Mouse (Mus musculus) forebrain, embryonic 11.5 days (tissue): ENCODE measurements at regions not wholly inside any gene's neighbourhood (a gene's known extent, or its start where the extent isn't known, plus 50 kb on each side); places are given as distances from the start of the nearest gene placed in this dataset.

ENCODE experiments used
- ATAC-seq: fragments of 200-750 bp; cut with Nextera tagmentation; replicated peaks from 2 replicates; pipeline ENCODE4 v1.8.0; 2017; ENCODE audit warnings: moderate TSS enrichment; ENCODE audit not compliant: low FRiP score
- DNase-seq: peaks from one replicate; pipeline ENCODE4 v3.0.0-alpha.2; 2017; ENCODE audit warnings: low spot score
- H3K27ac ChIP-seq: fragments of 300-500 bp; sonication (generic); 2 replicates; pipeline ENCODE4 v1.5.1; 2014; ENCODE audit warnings: low read depth, low read length
- H3K27me3 ChIP-seq: fragments of 300-500 bp; sonication (generic); 2 replicates; pipeline ENCODE4 v1.6.1; 2014; ENCODE audit warnings: mild to moderate bottlenecking, low read length, mixed read lengths; ENCODE audit not compliant: control insufficient read depth, insufficient read depth
- H3K36me3 ChIP-seq: fragments of 300-500 bp; sonication (generic); 2 replicates; pipeline ENCODE4 v1.6.1; 2014; ENCODE audit warnings: mild to moderate bottlenecking, low read length, moderate library complexity, mixed read lengths; ENCODE audit not compliant: control insufficient read depth, insufficient read depth
- H3K4me1 ChIP-seq: fragments of 300-500 bp; sonication (generic); replicated peaks from 2 replicates; pipeline ENCODE4 v1.6.1; 2014; ENCODE audit warnings: low read length, mixed read lengths; ENCODE audit not compliant: control insufficient read depth, insufficient read depth
- H3K4me2 ChIP-seq: fragments of 300-500 bp; sonication (generic); 2 replicates; pipeline ENCODE4 v1.6.1; 2014; ENCODE audit warnings: low read depth, mild to moderate bottlenecking, low read length, moderate library complexity, mixed read lengths; ENCODE audit not compliant: severe bottlenecking
- H3K4me3 ChIP-seq: fragments of 300-500 bp; sonication (generic); 2 replicates; pipeline ENCODE4 v1.5.1; 2014; ENCODE audit warnings: low read depth, low read length
- H3K9ac ChIP-seq: fragments of 300-500 bp; sonication (generic); 2 replicates; pipeline ENCODE4 v1.6.1; 2014; ENCODE audit warnings: low read length
- H3K9me3 ChIP-seq: fragments of 300-500 bp; sonication (generic); 2 replicates; pipeline ENCODE4 v1.6.1; 2016; ENCODE audit warnings: low read length, mixed read lengths; ENCODE audit not compliant: control insufficient read depth
- WGBS: fragments of 180-500 bp; shearing (Covaris S2); extraction: QIAGEN DNeasy Blood & Tissue Kit; methylation state at CpG from one replicate; pipeline ENCODE4 v1.1.7; 2014; 5-methylcytosine and 5-hydroxymethylcytosine counted together

DNA sequence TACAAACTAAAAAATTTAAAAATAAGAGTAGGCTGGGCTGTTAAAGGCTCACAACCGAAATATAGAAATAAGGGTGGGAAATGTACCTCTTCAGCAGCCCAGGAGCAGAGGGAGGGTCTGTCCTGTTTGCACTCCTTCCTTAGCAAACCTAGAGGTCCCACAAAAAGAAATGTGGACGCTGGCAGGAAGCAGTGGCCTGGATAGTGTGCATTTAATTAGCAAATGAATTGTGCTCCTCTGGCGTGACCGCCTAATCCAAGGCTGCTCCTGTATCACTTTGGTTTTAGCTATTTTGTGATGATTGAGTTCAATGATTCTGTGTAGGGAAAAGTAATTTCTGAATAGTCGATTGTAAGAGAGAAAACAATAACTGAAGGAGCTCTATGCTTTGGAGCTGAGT is 141.1 kb upstream of the Tbca start:
- Histone ChIP-seq H3K9me3 (no peaks in the 10 kb centered on the region), H3K4me1 (peaks cover 4% of the 10 kb centered on the region; the same call in 1 of the 2 replicates), H3K4me2 (no peak overlapping the region), H3K36me3 (no peaks in the 10 kb centered on the region), H3K4me3 (no peak overlapping the region), H3K9ac (no peak overlapping the region), H3K27me3 (peaks cover 9% of the 10 kb centered on the region), H3K27ac (no peak overlapping the region)
- WGBS: 23% methylated on average over 5 of the region's 5 CpGs
- DNase-seq (no peak), ATAC-seq (no peak)

DNA sequence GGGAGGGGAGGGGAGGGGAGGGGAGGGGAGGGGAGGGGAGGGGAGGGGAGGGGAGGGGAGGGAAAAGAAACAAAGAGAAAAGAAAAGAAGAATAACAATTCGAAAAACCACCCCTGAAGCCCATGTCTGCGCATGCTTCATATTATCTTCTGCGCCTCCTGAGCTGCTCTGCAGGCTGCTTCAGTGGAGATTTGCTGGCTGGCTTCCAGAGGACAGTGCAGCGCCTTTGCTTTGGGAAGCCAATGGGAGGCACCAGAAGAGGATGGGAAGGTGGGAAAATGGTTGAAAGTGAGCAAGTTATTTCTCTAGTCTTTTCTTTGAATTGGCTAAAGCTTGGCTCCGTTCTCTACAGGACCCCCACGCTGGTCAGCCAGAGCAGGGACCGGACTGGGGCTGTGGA is 137.8 kb upstream of the Tbca start:
- H3K4me2 ChIP-seq: no peak overlapping the region
- H3K36me3 ChIP-seq: no peaks in the 10 kb centered on the region
- 74% methylated on average over 7 of the region's 7 CpGs for WGBS
- no peak overlapping the region for H3K4me3 ChIP-seq
- H3K27ac ChIP-seq: no peak overlapping the region
- H3K27me3 ChIP-seq: peaks cover 5% of the 10 kb centered on the region
- no peaks in the 10 kb centered on the region for H3K4me1 ChIP-seq
- ATAC-seq (no peak), DNase-seq (no peak)
- no peaks in the 10 kb centered on the region for H3K9me3 ChIP-seq
- H3K9ac ChIP-seq: no peak overlapping the region

GRCm38 (mm10) chr13:94667604-94668003 is 121.1 kb upstream of the Tbca start:
- DNase-seq (no peak), ATAC-seq (no peak)
- H3K27ac ChIP-seq: no peak overlapping the region
- H3K4me2 ChIP-seq: no peak overlapping the region
- H3K4me1 ChIP-seq: peaks cover 5% of the 10 kb centered on the region; the same call in 1 of the 2 replicates
- H3K36me3 ChIP-seq: no peaks in the 10 kb centered on the region
- no peak overlapping the region for H3K9ac ChIP-seq
- H3K9me3 ChIP-seq: no peaks in the 10 kb centered on the region
- peaks cover 31% of the 10 kb centered on the region for H3K27me3 ChIP-seq
- H3K4me3 ChIP-seq: no peak overlapping the region
- 77% methylated on average over 9 of the region's 9 CpGs for WGBS

- H3K36me3 ChIP-seq: no peaks in the 10 kb centered on the region
- no peak overlapping the region for H3K27ac ChIP-seq
- H3K9ac ChIP-seq: no peak overlapping the region
- H3K4me1 ChIP-seq: peaks cover 5% of the 10 kb centered on the region; the same call in 1 of the 2 replicates
- H3K4me2 ChIP-seq: no peak overlapping the region
- DNase-seq (no peak), ATAC-seq (no peak)
- H3K9me3 ChIP-seq: no peaks in the 10 kb centered on the region
- no peak overlapping the region for H3K4me3 ChIP-seq
- peaks cover 34% of the 10 kb centered on the region for H3K27me3 ChIP-seq
- WGBS: 16% methylated on average over 5 of the region's 5 CpGs
Observed at GRCm38 (mm10) chr13:94668276-94668675, 120.4 kb upstream of the Tbca start.

- 47% methylated on average over 9 of the region's 9 CpGs for WGBS
- Histone ChIP-seq H3K4me1 (peaks cover 5% of the 10 kb centered on the region; the same call in 1 of the 2 replicates), H3K27me3 (peaks cover 34% of the 10 kb centered on the region), H3K4me2 (no peak overlapping the region), H3K4me3 (no peak overlapping the region), H3K9me3 (no peaks in the 10 kb centered on the region), H3K36me3 (no peaks in the 10 kb centered on the region), H3K9ac (no peak overlapping the region), H3K27ac (no peak overlapping the region)
- no peak for DNase-seq
- no peak for ATAC-seq
Observed at GRCm38 (mm10) chr13:94669106-94669683, 119.5 kb upstream of the Tbca start.

DNA sequence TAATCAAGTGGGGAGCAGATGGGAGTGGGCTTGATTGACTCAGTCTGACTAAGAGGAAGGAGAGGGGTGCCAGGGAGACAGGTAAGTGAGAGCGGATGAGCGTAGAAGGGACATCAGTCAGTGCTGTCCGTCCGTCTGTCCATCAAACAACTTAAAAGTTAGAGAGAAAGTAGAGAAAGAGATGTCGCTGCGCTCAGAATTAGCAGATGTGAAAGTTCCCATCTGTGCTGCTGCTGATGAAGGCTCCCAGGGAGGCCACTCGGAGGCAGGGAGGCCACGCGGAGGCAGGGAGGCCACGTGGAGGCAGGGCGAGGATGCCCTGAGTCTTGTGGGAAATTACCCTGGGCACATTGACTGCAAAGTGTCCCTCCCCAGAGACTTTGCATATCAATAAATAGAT is 118.4 kb upstream of the Tbca start:
- Histone ChIP-seq H3K36me3 (no peaks in the 10 kb centered on the region), H3K4me3 (no peak overlapping the region), H3K4me1 (peaks cover 5% of the 10 kb centered on the region; the same call in 1 of the 2 replicates), H3K27ac (no peak overlapping the region), H3K4me2 (no peak overlapping the region), H3K9me3 (no peaks in the 10 kb centered on the region), H3K27me3 (peaks cover 28% of the 10 kb centered on the region), H3K9ac (no peak overlapping the region)
- DNase-seq (no peak), ATAC-seq (no peak)
- WGBS: 83% methylated on average over 11 of the region's 11 CpGs

DNA sequence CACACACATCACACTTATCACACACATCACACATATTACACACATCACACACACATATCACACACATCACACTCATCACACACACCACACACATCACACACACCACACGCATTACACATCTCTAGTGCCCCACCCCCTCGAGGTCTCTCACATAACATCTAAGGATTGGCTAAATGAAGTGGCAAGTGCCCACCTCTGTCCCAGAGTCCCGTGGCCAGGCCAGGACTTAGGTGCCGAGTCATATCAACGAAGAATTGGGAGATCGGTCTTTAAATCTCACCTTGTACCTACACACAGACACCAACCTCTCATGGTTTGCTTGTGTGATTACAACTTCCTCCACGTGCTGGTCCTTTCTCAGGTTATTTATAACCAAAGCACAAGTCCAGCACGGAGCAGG is 117.7 kb upstream of the Tbca start:
- no peak overlapping the region for H3K9ac ChIP-seq
- H3K9me3 ChIP-seq: no peaks in the 10 kb centered on the region
- H3K27ac ChIP-seq: no peak overlapping the region
- no peak overlapping the region for H3K4me2 ChIP-seq
- ATAC-seq: no peak
- H3K27me3 ChIP-seq: peaks cover 27% of the 10 kb centered on the region
- no peak for DNase-seq
- no peak overlapping the region for H3K4me3 ChIP-seq
- peaks cover 5% of the 10 kb centered on the region; the same call in 1 of the 2 replicates for H3K4me1 ChIP-seq
- H3K36me3 ChIP-seq: no peaks in the 10 kb centered on the region
- WGBS: 89% methylated on average over 8 of the region's 8 CpGs

DNA sequence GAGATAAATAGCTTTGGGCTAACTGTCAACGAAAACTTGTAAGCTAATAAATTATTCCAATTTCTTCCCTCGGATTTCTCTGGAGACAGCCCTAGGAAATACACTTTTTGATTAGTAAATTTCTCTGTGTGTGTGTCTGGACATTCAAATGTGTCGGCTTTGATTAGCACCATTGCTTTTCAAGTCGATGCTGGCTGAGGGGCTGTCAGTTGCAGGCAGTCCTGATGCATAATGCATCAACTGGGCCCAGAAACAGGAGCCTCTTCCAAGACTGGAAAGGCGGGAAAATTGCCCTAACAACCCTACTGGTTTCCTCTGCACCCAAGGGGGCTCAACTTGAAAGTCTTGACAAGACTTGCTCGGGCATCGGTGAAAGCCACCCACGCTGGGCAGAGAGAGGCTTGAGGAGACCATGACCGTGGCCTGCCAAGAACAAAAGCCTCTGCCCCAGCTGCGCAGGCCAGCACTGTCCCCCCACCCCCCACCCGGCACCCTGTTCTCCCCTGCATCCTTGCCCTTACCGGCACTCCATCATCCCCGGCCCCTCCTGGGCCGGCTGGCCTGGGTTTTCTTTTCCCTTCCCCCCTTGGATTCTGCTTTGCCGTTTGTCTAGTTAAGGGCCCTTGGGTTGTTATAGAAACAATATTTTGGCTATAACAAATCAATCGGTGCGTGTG is 108.1 kb upstream of the Tbca start:
- Histone ChIP-seq H3K27me3 (peaks cover 19% of the 10 kb centered on the region), H3K9ac (no peak overlapping the region), H3K4me2 (no peak overlapping the region), H3K4me3 (no peak overlapping the region), H3K27ac (no peak overlapping the region), H3K4me1 (peaks cover 2% of the 10 kb centered on the region; the same call in 1 of the 2 replicates), H3K36me3 (no peaks in the 10 kb centered on the region), H3K9me3 (no peaks in the 10 kb centered on the region)
- ATAC-seq (no peak), DNase-seq (peak; percentile 47)
- WGBS: 29% methylated on average over 17 of the region's 17 CpGs

GRCm38 (mm10) chr13:94681606-94682005 is 107.1 kb upstream of the Tbca start:
- ATAC-seq: no peak
- Histone ChIP-seq H3K27me3 (peaks cover 22% of the 10 kb centered on the region), H3K4me1 (peaks cover 2% of the 10 kb centered on the region; the same call in 1 of the 2 replicates), H3K4me2 (no peak overlapping the region), H3K9ac (no peak overlapping the region), H3K27ac (no peak overlapping the region), H3K4me3 (no peak overlapping the region), H3K9me3 (no peaks in the 10 kb centered on the region), H3K36me3 (no peaks in the 10 kb centered on the region)
- no peak for DNase-seq
- 92% methylated on average over 13 of the region's 13 CpGs for WGBS
